Mouse (Mus musculus) macrophage (primary cell): ENCODE results near the gene Kyat1. TPM values are rescaled to one million over a fixed set of nuclear protein-coding genes. Genes with fewer than 3 reads are reported as not detected.
"Not testable (repeated sequence)": the region's sequence is repeated elsewhere in the genome, so short reads cannot be mapped to it uniquely, and the experiment has no call there.

Experiments used
- H3K27ac ChIP-seq: fragments of 350-480 bp; formaldehyde crosslinking; 2 replicates; pipeline ENCODE4 v1.9.0; 2021
- H3K36me3 ChIP-seq: fragments of 350-480 bp; formaldehyde crosslinking; 2 replicates; pipeline ENCODE4 v1.9.0; 2021; ENCODE audit errors: inconsistent target
- H3K4me3 ChIP-seq: fragments of 350-480 bp; formaldehyde crosslinking; 2 replicates; pipeline ENCODE4 v1.9.0; 2021; ENCODE audit errors: inconsistent target
- H3K79me2 ChIP-seq: fragments of 350-480 bp; formaldehyde crosslinking; 2 replicates; pipeline ENCODE4 v1.9.0; 2021; ENCODE audit errors: inconsistent target
- WGBS: methylation state at CpG from one replicate; pipeline ENCODE4 v1.1.7; 2026; ENCODE audit warnings: inconsistent platforms; ENCODE audit not compliant: missing documents; 5-methylcytosine and 5-hydroxymethylcytosine counted together
- polyA plus RNA-seq: library from polyadenylated mRNA; stranded (reverse); fragments of 250-400 nt; gene quantifications from 3 replicates; pipeline ENCODE4 v1.2.4, GENCODE M21; 2018; ENCODE audit warnings: inconsistent platforms

Gene Kyat1
- polyA plus RNA-seq, 1 experiment from 2014 or later, result 3.0 TPM

DNA sequence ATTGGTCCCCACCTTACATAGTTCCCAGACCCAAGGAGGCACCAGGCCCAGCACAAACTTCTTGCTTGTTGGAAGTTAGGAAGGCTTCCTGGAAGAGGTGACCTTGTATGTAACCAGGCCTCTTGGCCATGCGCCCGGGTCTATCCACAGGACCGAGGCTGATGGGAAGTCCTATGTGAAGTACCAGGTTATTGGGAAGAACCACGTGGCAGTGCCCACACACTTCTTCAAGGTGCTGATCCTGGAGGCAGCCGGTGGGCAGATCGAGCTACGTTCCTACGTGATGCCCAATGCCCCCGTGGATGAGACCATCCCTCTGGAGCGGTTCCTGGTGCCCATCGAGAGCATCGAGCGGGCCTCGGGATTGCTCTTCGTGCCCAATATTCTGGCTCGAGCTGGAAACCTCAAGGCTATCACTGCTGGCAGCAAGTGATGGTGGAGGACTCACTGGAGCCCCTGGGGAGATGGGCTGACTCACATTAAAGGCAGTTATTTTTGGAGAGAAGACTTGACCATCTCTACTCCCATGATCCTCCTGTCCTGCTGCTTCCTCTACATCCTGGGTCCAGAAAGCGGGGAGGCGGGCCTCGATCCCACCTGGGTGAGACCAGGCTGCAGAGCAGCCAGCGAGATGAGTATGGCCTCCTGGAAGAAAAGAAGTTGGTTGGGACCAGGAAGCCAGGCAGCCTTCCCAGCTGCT, 32.0 kb downstream of the Kyat1 start:
- no peaks in the 10 kb centered on the region for H3K79me2 ChIP-seq
- H3K4me3 ChIP-seq, result no peak overlapping the region
- no peak overlapping the region for H3K27ac ChIP-seq
- peaks cover 31% of the 10 kb centered on the region; the same call in 1 of the 2 replicates for H3K36me3 ChIP-seq
- WGBS, result 93% methylated on average over 20 of the region's 20 CpGs

GRCm38 (mm10) chr2:30171997-30172382, 33.7 kb downstream of the Kyat1 start:
- WGBS, result 4% methylated on average over 19 of the region's 19 CpGs
- H3K36me3 ChIP-seq, result peaks cover 31% of the 10 kb centered on the region; the same call in 1 of the 2 replicates

GRCm38 (mm10) chr2:30171371-30171996, 34.2 kb downstream of the Kyat1 start, which contains the start of gene Endog:
Endog (plus strand) TSS chr2:30171493.
- H3K79me2 ChIP-seq, result no peaks in the 10 kb centered on the region
- H3K27ac ChIP-seq, result no peak within 1 kb of the TSS
- peak within 1 kb of the TSS; percentile 25 for H3K4me3 ChIP-seq
- under 1% methylated on average over 72 of the region's 75 CpGs for WGBS
- H3K36me3 ChIP-seq, result peaks cover 31% of the 10 kb centered on the region; the same call in 1 of the 2 replicates

More at GRCm38 (mm10) chr2:30171997-30172382, 33.7 kb downstream of the Kyat1 start:
- Histone ChIP-seq H3K4me3 (peak overlapping the region; percentile 25), H3K27ac (no peak overlapping the region), H3K79me2 (no peaks in the 10 kb centered on the region)

DNA sequence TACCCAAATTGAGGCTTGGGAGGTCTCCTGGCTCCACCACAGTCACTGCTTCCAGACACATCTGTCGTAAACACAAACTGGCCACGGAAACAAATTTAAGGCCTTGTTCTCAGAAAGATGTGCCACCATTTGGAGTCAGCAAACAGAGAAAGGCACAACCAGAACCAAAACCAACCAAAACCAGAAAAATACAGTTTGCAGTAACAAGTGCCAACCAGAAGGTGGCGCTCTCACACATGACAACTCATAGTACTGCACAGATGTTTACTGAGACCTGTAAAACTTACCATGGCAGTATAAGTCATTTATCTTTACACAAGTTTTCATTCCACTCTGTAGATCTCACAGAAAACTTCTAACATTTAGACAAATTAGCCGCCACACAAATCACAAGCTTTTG, 39.0 kb downstream of the Kyat1 start:
- Histone ChIP-seq H3K4me3 (no peak overlapping the region), H3K27ac (no peak overlapping the region), H3K79me2 (no peaks in the 10 kb centered on the region), H3K36me3 (no peaks in the 10 kb centered on the region)
- WGBS, result 58% methylated on average over 4 of the region's 4 CpGs

DNA sequence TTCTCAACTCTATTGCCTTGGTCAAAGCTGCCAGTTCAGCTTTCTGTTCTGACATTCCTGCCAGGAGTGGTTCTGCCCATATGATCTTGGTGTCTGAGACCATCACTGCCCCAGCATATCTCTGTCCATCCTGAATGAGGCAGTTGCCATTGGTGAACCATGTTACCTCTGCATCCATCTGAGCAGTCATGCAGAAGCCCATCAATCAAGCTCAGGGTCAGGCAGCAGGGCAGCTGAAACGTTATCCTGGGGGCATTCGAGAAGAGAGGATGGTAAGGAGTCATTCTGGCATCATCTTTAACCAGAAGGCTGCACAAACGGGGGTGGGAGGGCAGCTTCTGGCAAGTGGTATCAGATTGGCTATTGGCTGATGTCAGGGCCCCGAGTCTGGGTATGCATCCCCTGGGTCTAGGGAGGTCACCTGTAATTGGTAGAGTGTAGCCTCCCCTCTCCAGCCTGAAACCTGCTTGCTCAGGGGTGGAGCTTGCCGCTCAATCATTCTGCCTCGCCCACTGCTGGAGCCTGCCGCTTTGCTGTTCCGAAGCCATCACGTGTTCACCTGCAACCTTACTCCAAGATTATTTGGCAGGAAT, 41.2 kb downstream of the Kyat1 start:
- no peak overlapping the region for H3K27ac ChIP-seq
- H3K79me2 ChIP-seq, result no peaks in the 10 kb centered on the region
- H3K36me3 ChIP-seq, result no peaks in the 10 kb centered on the region
- no peak overlapping the region for H3K4me3 ChIP-seq
- 80% methylated on average over 8 of the region's 9 CpGs for WGBS

DNA sequence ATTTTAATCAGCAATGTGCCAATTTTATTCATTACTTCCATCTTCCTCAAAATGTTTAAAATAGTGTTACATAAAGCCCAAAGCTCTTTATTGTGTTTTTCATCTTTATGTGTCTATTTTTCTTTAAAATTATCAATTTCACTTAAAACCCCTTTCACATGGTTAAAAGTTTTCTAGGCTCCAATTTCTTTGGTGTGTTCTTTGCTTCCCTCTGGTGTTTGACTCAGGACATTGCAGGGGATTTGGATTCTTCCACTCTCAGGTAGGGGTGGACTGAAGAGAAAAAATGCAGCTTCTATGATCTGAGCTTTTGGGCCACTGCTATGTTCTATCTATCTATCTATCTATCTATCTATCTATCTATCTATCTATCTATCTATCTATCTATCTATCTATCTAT, 43.8 kb downstream of the Kyat1 start:
- Histone ChIP-seq H3K4me3 (no peak overlapping the region), H3K36me3 (no peaks in the 10 kb centered on the region), H3K27ac (no peak overlapping the region), H3K79me2 (no peaks in the 10 kb centered on the region)

DNA sequence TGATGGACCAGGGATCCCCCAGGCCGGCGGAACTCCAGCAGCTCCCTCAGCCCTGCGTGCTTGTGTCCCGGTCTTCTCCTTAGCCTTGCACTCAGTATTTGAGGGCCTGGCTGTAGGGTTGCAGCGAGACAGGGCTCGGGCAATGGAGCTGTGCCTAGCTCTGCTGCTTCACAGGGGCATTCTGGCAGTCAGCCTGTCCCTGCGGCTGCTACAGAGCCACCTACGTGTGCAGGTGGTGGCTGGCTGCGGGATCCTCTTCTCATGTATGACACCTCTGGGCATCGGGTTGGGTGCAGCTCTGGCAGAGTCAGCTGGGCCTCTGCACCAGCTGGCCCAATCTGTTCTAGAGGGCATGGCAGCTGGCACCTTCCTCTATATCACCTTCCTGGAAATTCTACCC, 45.8 kb downstream of the Kyat1 start:
- not testable (repeated sequence) for H3K79me2 ChIP-seq, H3K4me3 ChIP-seq, H3K36me3 ChIP-seq, H3K27ac ChIP-seq
- WGBS, result no CpG with 5 or more reads among the region's 10 CpGs

GRCm38 (mm10) chr2:30152616-30153015, 53.0 kb downstream of the Kyat1 start:
- Histone ChIP-seq H3K4me3 (no peak overlapping the region), H3K36me3 (peaks cover 34% of the 10 kb centered on the region), H3K79me2 (no peaks in the 10 kb centered on the region), H3K27ac (no peak overlapping the region)
- WGBS, result 93% methylated on average over 8 of the region's 8 CpGs

- Histone ChIP-seq H3K27ac (no peak overlapping the region), H3K79me2 (no peaks in the 10 kb centered on the region), H3K36me3 (peaks cover 42% of the 10 kb centered on the region), H3K4me3 (no peak overlapping the region)
- 85% methylated on average over 11 of the region's 11 CpGs for WGBS
Measured at GRCm38 (mm10) chr2:30151840-30152239, 53.8 kb downstream of the Kyat1 start.

DNA sequence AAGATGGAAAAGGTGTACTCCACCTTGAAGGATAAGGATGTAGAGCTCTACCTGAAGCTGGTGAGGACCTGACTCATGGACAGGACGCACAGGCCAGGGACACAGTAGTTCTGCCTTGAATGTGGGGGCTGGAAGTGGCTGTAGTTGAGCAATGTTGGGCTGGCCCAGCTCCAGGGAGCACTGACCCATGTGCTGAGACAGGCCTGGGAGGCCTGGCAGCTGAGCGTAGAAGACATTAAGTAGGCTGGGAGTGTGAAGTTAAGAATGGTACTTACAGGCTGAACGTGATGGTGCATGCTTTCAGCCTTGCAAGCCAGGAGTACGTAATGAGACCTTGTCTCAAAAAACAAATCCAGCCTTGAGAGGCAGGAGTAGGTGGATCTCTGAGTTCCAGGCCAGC, 58.2 kb downstream of the Kyat1 start:
- Histone ChIP-seq H3K79me2 (peaks cover 27% of the 10 kb centered on the region; the same call in 1 of the 2 replicates), H3K27ac (no peak overlapping the region), H3K4me3 (no peak overlapping the region), H3K36me3 (peaks cover 82% of the 10 kb centered on the region)
- WGBS, result 88% methylated on average over 4 of the region's 4 CpGs

DNA sequence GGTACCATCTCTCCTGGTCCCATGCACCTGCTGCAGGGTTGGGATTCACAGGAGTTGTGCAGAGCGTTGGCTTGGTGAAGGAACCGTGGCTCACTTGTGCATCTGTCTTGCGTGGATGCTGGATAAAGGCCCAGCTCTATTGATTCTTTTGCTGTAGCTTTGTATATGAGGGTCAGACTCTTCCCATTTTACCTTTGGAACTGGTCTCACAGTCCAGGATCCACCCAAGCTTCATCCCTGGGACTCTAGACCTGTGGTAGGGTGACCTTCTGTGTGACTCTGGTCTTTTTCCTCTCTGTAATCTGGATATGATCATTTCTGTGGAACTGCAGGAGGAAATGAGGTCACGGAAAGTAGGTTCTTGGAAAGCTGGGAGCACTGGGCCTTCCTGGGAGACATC, 61.2 kb downstream of the Kyat1 start:
- 99% methylated on average over 4 of the region's 4 CpGs for WGBS
- H3K79me2 ChIP-seq, result peaks cover 53% of the 10 kb centered on the region; the same call in 1 of the 2 replicates
- peaks cover 94% of the 10 kb centered on the region for H3K36me3 ChIP-seq
- no peak overlapping the region for H3K27ac ChIP-seq
- no peak overlapping the region for H3K4me3 ChIP-seq

DNA sequence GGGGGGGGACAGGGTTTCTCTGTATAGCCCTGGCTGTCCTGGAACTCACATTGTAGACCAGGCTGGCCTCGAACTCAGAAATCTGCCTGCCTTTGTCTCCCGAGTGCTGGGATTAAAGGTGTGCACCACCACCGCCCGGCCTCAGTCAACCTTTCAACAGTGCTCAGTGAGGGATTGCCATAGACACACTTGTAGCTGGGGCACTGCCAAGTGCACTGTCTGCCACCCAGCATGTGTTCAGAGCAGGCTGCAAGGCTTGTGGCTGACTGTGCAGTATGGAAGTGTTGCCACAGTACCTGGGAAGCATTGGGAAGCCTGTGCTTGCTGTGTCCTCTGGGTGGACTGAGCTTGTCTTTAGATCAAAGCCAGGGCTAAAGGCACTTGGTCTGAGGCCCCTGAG, 65.6 kb downstream of the Kyat1 start:
- Histone ChIP-seq H3K79me2 (peaks cover 91% of the 10 kb centered on the region), H3K36me3 (peaks cover 81% of the 10 kb centered on the region)
- 100% methylated on average over 4 of the region's 4 CpGs for WGBS
- not testable (repeated sequence) for H3K4me3 ChIP-seq, H3K27ac ChIP-seq

GRCm38 (mm10) chr2:30136458-30136857, 69.2 kb downstream of the Kyat1 start:
- H3K27ac ChIP-seq, result no peak overlapping the region
- H3K79me2 ChIP-seq, result peaks cover 70% of the 10 kb centered on the region
- H3K4me3 ChIP-seq, result no peak overlapping the region
- WGBS, result 94% methylated on average over 10 of the region's 10 CpGs
- peaks cover 45% of the 10 kb centered on the region for H3K36me3 ChIP-seq
